Mouse (Mus musculus): ENCODE measurements around the gene Mgst3.

The Mgst3 gene

DNA sequence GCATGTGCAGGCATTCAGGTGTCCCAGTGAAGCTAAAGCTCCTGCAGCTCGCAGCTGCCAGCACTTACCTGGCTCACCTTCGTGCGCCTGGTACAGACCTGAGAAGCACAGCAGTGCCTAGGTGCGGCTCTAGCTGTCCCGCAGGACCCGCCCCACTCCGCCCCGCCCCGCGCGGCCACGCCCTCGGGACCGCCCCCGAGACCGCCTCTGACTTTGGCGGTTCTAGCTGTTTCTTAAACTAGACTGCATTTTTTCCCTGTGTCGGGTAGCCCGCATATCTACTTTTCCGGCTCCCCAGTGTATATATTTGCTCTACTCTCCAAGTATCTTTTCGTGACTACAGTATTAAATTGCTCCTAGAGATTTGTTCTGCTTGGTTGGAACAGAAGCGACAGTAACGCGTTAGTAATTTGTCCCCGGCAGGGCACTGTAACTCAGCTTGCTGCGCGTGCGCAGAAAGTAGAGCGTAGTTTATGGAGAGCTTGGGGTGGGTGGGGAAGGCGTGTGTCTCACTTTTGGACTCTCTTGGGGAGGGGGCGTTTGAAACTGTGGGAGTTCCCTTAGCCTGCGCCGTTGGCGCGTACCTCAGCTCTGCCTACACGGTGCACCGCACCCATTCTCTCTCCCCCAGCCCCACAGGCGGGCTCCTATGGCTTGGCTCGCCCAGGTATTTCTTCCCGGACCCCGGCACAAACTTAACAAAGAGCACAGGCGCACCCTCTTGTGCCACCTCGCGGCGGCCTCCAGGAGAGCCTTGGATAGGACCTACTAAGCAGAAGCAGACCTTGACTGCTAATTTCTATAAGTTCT, at the start of gene Mgst3:
TSS of gene Mgst3 (minus strand) at position 159 of the 810 bp plus-strand sequence.
- DNase-seq (ENCODE audit: inconsistent age in 2 of 2, low spot score in 1 of 2), result peak; percentile 95 to 99

DNA sequence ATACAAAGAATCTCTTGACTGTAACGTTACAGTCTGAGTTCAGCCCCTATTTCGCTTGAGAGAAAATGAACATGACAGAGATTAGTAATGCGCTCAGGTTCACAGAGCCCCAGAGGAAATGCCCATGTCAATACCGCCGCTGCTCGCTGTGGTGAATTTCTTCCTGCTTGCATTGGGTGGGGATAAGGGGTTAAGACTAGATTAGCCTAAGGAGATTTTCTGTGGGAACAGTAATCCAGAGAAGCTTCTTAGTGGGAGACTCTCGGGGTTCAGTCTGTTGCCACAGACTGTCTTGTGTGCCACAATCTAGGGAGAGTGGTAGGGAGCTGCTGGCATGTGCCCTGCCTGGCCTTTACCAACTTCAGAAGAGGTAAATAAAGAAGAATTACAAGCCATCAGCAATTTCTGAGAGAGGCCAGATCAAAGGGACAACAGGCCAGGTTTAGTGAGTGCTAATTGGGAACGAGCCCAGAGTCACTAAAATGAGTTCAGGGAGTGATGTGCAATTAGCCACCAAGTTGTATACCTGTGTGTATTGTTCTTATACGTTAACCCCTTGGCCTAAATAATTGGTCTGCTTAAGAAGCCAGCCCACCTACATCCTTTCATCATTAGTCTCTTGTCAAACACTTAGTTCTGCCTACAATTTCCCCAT, 44.7 kb upstream of the Mgst3 start:
- DNase-seq (ENCODE audit: inconsistent age in 2 of 2, low spot score in 1 of 2), result no peak

DNA sequence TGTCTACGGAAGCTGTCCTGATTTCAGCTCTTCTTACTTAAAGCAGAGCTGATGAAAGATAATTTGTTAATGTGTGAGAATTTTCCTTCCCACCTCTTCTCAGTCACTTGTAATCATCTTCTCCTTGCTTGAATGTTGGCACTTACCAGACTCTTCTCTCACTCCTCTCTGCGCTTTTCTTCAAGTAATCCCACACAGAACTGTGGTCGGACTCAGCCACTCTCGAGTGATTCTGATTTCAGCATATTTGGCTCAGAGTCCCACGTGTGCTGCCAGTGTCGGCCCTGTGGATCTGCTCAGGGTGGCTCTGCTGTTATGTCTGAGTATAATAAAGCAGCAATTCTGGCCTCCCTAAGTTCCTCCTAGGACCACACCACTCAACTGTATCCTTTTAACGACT, 43.5 kb upstream of the Mgst3 start:
- DNase-seq (ENCODE audit: inconsistent age in 2 of 2, low spot score in 1 of 2), result no peak

DNA sequence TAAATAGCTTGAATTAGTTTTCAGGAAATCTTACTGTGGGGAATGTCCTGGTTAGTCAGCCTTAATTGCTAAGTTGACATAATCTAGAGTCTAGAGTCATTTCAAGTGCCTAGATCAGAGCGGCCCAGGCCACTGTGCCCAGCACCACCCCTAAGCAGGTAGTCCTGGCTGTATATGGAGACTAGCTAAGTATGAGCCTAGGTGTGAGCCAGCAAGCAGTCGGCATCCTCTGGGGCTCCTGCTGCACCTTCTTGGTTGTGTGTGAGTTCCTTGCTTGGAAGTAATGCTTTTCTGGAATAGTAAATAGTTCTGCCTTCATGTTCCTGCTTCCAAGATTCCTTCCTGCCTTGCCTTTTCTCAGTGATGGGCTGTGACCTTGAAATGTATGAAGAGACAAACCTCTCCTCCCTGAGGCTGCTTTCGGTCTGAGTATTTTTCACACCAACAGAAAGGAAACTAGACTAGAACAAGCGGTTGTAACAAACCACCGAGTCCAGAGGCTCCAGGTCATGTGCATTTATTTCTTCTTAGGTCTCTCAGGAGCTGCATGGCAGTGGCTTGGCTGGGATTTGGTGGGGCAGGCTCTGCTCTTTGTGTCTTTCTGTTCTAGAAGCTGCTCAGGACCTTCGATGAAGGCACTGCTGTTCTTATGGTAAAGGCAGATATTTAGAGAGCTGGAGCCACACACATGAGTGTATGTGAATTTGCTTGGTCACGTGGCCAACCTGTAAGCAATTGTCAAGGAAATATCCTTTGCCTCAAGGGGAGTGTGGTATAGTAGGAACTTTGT, 42.7 kb upstream of the Mgst3 start:
- DNase-seq (ENCODE audit: inconsistent age in 2 of 2, low spot score in 1 of 2), result no peak

DNA sequence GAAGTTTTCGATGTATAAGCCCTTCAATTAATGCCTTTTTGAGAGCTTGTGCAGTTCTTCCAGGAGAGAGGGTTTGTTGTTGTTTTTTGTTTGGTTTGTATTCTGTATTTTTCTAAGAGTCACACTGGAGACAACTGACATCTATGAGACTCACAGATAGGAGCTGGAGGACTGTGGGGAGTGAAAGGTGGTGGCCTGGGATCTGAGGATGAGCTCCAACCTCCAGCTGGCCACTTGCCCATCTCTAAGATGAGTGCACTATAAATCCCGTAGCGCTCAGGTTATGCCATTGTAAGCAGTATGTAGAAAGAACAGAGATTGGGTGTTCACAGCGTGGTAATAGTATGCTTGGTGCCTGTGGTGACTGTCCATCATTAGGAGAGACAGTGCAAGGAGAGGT, 41.3 kb upstream of the Mgst3 start:
- no peak for DNase-seq (ENCODE audit: inconsistent age in 2 of 2, low spot score in 1 of 2)

DNA sequence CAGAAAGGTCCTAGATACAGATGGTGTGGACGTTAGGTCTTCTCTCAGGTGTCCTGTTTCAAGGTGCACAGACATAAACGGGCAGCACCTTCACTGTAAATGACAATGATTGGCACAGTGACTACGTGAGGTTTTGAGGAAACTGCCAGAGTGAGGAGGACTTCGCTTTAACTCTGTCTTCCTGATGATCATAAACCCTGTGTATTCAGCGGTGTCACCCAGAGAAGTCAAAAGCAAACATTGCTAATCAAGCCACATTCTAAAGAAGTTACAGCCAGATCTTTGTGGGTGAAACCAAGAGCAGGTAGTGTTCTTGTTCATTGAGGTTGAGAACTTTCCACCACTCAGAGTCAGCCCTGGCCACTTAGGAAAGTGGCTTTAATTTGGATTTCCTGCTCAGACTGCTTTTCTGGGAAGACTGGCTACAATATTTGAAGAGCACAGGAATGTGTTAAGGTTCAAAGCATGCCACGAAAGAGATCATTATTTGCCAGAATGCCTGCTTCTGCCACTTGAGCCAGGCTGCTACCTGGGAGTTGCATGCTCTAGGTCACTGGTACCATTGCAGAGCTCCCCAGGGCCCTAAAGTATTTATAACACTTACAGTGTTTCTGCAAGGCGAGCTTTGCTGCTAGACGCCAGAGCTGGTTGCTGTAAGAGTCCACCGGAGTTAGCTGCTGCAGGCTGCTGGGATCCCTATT, 37.5 kb upstream of the Mgst3 start:
- DNase-seq (ENCODE audit: inconsistent age in 2 of 2, low spot score in 1 of 2), result no peak

DNA sequence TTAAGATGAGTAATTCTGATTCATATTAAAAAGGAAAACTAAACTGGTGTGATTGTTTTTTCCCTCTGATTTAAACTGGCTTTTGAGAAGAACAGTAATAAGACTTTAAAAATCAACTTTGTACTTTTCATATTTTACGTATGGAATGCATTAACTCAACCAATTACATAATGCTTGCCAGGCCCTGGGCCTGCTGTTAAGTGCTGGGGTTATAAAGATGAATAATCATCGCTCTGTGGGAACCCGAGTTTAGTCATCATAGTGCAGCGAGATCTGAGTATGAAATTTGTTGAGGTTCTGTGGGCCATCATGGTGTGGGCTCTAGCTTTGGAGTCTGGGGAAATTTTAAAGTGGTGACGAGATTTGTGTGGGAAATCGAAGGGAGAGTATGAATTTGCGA, 33.0 kb upstream of the Mgst3 start:
- DNase-seq (ENCODE audit: inconsistent age in 2 of 2, low spot score in 1 of 2), result no peak

DNA sequence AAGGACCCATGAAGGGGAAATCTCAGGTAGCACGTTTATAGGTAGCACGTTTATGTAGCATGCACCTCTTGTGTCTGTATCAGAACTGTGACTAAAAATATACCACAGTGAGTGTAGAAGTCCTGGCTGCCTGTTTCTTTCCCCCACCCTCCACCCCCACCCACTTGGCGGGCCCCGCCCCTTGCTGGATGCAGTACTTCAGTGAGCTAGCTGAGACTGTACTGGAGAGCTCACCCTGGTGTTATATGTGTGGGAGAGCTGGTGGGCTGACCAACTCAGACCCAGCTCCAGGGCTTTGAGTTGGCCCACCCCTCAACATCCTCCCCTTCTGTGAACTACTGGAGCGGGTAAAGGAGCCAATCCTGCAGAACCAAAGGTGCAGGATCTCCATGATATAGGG, 31.9 kb upstream of the Mgst3 start:
- no peak for DNase-seq (ENCODE audit: inconsistent age in 2 of 2, low spot score in 1 of 2)

DNA sequence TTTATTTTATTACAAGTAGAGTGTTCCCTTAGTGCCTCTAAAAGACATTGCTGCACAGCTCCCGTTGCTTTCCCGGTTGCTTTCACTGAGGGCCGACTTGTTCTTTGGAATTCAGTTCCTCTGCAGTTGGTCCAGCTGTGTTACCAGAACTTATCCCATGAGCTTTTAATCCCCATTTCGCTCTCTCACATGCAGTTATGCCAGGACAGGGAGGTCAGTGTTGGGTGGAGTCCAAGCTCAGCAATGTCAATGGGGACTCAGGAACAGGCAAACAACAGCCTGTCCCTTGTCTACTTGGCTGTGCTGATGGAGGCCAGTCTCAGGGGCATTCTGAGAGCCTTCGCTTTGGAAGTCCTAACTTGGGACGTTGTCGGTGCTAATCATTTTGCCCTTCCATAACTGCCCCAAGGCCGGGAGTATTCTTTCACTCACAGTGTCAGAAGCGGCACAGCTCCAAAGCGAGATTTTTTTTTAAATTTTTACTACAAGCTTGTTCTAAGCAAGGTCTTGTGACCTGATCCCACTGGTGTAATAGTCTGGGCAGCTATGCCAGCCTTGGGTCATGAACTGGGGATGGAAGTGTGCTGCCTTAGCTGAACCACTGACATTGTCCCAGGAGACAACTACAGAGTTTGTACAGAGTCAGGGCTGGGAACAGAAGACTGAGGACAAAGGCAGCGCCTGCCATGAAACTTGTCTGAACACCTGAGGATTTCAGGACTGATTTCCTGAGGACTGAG, 29.0 kb upstream of the Mgst3 start:
- peak in 1 of 2 experiments; percentile 36 for DNase-seq (ENCODE audit: inconsistent age in 2 of 2, low spot score in 1 of 2)

DNA sequence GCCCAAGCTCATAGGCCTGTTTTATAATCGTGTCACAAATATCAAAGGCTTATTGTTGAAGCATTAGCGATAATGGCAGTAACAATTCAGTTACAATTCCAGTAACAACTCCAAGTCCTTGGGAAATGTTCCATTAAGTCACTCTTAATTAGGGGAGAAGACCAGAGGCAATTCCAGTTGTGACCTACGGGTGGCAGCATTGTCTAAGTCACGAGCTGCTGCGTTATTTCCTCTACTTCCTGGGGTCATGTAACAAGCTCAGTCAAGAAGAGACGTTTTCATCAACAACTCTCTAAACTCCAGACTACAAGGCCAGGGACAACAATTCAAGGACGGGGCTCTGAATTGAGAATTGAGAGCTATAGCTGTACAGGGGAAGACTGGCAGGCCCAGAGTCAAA, 21.2 kb upstream of the Mgst3 start:
- DNase-seq (ENCODE audit: inconsistent age in 2 of 2, low spot score in 1 of 2), result peak; percentile 56 to 91

DNA sequence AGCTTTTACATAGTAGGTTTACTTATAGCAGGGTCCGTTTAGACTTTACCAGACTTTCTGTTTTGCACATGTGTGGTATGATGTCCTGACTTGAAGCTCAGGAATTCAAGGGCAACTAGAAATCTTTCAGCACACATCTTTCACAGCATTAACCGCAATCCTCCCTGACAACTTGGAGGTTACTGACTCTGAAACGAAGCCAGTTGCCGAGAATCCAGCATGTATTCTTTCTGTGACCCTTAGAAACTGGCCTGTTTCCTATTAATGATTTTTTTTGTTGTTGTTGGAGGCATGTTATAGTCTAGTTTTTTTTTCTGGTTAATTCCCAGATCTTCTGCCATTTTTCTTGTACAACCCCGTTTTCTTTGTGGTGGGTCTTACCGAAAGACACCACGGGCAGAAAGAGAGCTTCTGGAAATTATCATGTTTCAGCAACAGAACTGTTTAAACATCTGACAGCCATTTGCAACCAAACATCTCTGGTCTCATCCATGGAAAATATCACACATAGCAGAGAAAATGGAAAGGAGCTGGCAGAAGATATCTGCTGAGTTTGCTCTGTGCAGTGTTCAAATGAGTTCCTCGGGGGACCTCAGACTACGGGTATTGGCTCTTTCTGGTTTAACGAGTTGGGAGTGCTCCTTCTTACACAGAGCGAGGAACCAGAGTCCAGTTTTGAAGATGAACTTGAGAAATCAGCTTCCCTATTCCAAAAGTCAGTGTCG, 18.5 kb upstream of the Mgst3 start:
- DNase-seq (ENCODE audit: inconsistent age in 2 of 2, low spot score in 1 of 2), result no peak

DNA sequence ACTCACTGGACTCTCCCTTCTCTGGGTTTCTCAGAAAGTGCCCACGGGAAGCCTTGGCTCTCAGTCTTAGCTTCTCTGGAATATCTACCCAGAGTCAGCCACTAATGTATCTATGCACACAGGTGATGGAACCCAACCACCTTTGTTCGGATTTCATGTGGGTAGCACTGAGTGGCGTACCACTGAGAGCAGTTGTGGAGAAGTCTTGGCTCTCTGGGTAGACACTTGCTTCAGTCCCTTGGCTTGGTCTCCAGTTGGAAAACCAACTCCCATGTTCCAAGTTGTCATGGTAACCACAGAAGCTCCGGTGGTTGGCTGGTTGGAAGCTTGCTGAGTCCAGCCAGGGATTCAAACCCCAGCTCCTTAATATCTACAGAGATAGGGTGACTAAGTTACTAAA, 16.0 kb upstream of the Mgst3 start:
- DNase-seq (ENCODE audit: inconsistent age in 2 of 2, low spot score in 1 of 2), result no peak

DNA sequence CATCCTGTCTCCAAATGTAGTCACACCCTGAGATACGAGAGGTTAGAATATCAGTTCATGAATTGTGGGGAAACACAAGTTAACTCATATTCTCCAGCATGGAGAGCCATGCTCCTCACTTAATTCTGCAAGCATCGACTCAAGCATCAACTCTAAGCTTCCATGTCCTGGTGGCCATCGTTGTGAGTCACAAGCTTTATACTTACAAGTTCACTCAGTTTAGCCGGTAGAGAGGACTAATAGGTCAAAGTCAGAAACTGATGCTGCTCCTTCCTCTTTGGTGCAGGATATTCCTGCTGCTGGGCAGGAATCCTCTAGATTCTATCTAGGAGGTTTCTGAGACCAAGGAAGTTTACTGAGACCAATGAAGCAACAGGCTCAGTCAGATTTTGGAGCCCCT, 11.6 kb upstream of the Mgst3 start:
- no peak for DNase-seq (ENCODE audit: inconsistent age in 2 of 2, low spot score in 1 of 2)

DNA sequence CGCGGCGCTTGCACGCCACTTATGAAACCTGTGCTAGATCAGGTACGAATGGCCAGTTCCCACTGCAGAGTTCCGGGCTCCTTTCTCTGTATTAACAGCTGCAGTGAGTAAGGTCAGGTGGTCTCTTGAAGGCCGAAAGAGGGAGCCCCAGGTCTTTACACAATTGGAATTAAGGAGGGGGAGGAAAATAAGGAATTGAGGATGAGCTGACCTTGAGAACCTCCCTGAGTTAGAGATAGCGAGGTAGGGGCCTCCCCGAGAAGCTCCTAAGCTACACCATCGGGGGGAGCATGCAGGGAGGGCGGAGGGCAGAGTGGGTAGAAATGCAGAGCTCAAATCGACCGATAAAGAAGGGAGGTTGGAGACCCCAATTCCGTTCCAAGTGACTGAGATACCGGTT, 360 bp downstream of the Mgst3 start:
- DNase-seq (ENCODE audit: inconsistent age in 2 of 2, low spot score in 1 of 2), result no peak

DNA sequence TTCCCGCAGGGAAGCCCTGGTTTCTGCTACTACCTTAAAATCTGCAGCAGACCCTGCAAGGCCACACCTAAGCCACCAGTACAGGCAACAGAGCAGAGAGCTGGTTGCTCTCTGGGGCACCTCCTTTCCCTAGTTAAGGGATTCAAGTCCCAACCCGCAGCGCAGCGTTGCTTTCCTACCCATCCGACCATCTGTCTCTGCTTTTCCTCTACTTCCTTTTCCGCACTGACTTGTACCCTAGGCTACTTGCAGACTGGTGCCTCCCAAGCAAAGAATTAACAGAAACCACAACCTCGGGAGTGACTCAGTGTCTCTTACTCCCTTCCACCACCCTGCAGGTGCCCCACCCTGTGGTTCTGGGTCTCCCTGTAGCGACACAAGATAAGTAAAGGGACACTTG, 954 bp downstream of the Mgst3 start:
- peak; percentile 31 to 75 for DNase-seq (ENCODE audit: inconsistent age in 2 of 2, low spot score in 1 of 2)

DNA sequence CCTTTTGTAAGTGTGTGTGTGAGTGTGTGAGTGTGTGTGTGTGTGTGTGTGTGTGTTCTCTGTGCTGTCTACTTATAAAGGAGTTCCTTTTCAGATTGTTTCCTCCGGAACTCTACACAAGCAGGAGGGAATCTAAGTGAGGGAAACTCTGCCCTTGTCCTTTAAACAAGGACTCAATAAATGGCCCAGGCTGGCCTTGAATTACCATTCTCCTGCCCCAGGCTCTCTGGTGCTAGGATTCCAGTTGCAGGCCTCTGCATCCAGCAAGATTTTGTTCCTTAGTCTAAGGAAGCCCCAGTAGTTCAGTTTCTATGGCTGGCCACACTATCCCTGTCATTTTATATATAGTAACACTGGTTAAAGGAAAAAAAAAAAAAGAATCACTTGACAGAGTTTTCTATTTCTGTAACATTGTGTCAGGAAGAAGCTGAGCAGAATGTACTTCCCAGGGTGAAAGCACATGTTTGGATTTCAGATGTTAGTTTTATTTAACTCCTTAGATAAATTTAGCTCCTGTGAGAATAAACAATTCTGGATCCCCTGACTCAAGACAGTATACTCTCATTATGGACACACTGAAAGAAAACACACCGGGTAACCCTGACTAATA, 1.5 kb downstream of the Mgst3 start:
- DNase-seq (ENCODE audit: inconsistent age in 2 of 2, low spot score in 1 of 2), result peak; percentile 55 to 87

DNA sequence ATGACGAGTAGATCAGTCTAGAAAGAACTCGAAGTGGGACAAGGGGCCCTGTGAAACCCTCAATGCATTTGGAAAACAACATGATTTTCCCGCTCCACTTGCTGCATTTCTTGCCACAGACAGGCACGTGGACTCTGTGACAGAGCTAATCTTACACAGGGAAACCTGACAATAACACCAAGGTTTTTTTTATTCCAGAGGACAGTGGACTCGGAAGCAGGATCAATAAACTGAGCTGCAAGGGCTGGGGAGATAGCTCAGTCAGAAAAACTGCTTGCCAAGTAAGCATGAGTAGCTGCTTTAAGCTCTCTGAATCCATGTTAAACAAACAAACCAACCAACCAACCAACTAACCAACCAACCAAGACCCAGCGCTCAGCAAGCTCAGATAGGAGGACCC, 2.4 kb downstream of the Mgst3 start:
- no peak for DNase-seq (ENCODE audit: inconsistent age in 2 of 2, low spot score in 1 of 2)

DNA sequence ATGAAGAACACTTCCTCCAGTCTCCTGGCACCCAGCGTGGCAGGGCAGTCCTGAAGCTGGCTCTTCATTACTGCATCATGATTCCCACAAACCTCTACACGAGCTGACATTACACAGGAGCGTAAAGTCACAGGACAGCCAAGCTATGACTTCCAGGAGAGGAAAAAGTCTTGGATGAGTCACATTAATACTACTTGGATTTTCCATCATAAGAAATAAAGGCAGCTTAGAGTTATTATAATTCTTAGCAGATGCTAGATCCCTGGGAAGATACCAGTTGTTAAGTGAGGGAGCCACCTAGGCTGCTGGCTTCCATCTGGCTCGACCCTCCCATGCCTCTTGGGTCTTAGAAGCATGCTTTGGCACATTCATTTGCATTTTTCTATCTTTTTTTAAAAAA, 3.3 kb downstream of the Mgst3 start:
- DNase-seq (ENCODE audit: inconsistent age in 2 of 2, low spot score in 1 of 2), result no peak

DNA sequence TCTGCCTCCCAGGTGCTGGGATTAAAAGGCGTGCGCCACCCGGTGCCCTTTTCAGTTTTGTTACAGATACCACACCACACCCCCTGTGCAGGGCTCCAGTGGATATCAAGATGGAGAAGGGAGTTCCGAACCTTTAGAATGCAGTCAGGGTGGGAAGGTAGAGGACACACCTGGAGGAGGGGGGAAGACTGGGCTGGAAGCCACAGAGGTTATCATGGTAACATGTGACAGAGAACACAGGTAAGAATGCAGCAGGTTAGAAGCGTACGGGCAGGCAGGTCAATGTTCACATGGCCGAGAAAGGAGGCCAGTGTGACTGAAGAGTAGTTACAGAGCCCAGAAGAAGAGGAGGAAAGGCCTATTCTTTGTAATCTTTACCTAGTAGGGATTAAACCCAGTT, 4.1 kb downstream of the Mgst3 start:
- no peak for DNase-seq (ENCODE audit: inconsistent age in 2 of 2, low spot score in 1 of 2)

DNA sequence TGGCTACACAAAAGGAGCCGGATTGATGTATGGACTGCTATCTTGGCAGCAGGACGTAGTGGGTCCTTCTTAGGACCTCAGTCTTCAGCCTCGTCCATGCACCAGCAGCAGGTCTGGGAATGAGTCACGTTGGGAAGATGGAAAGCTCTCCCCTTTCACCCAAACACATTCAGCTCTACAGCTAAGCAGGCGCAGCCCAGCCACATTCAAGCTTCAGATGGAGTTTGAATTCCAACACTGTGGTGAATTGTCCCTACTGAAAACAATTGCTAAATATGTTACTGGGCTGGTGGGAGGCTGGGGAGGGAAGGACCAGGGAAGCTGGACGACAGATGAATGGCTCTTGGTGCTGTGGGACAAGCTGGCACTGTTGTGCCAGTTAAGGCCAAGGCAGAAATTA, 5.1 kb downstream of the Mgst3 start:
- DNase-seq (ENCODE audit: inconsistent age in 2 of 2, low spot score in 1 of 2), result peak in 1 of 2 experiments; percentile 64
